Mouse (Mus musculus): Measurements from ENCODE around the gene Tbx1. TPM values are rescaled to one million over a fixed set of nuclear protein-coding genes. Genes with fewer than 3 reads are reported as not detected.

The Tbx1 gene
- polyA plus RNA-seq, 1 experiment = not detected

GRCm38 (mm10) chr16:18556461-18556860 is 34.0 kb downstream of the Tbx1 start:
- H3K4me1 ChIP-seq (ENCODE audit: control insufficient read depth, insufficient read depth, low read length) = no peaks in the 10 kb centered on the region
- TF ChIP-seq CTCF (IDR thresholded peaks at IDR 0.05; ENCODE audit: low read depth, low read length) (no peak), POLR2A (IDR thresholded peaks at IDR 0.05; ENCODE audit: insufficient read depth, low read length) (no peak), EP300 (IDR thresholded peaks at IDR 0.05; ENCODE audit: insufficient read depth, low read depth, low read length) (no peak)
- H3K27ac ChIP-seq (ENCODE audit: insufficient read depth, low read length) = no peak overlapping the region
- no peak overlapping the region for H3K9ac ChIP-seq (ENCODE audit: low read depth, poor library complexity, severe bottlenecking)
- no peak overlapping the region for H3K4me3 ChIP-seq (ENCODE audit: low read depth, low read length)
- H3K27me3 ChIP-seq (ENCODE audit: control insufficient read depth, insufficient read depth, low read length, poor library complexity, severe bottlenecking) = no peaks in the 10 kb centered on the region
- no peaks in the 10 kb centered on the region for H3K9me3 ChIP-seq (replicated peaks; ENCODE audit: control insufficient read depth, insufficient read depth, low read length, poor library complexity, severe bottlenecking)
- H3K36me3 ChIP-seq (ENCODE audit: control insufficient read depth, insufficient read depth, low read length, poor library complexity, severe bottlenecking) = no peaks in the 10 kb centered on the region

- Histone ChIP-seq H3K4me3 (ENCODE audit: low read depth, low read length) (no peak overlapping the region), H3K9me3 (replicated peaks; ENCODE audit: control insufficient read depth, insufficient read depth, low read length, poor library complexity, severe bottlenecking) (no peaks in the 10 kb centered on the region), H3K27ac (ENCODE audit: insufficient read depth, low read length) (no peak overlapping the region), H3K27me3 (ENCODE audit: control insufficient read depth, insufficient read depth, low read length, poor library complexity, severe bottlenecking) (no peaks in the 10 kb centered on the region), H3K9ac (ENCODE audit: low read depth, poor library complexity, severe bottlenecking) (no peak overlapping the region), H3K36me3 (ENCODE audit: control insufficient read depth, insufficient read depth, low read length, poor library complexity, severe bottlenecking) (no peaks in the 10 kb centered on the region), H3K4me1 (ENCODE audit: control insufficient read depth, insufficient read depth, low read length) (no peaks in the 10 kb centered on the region)
- TF ChIP-seq POLR2A (IDR thresholded peaks at IDR 0.05; ENCODE audit: insufficient read depth, low read length) (no peak), CTCF (IDR thresholded peaks at IDR 0.05; ENCODE audit: low read depth, low read length) (no peak), EP300 (IDR thresholded peaks at IDR 0.05; ENCODE audit: insufficient read depth, low read depth, low read length) (no peak)
These were observed 35.1 kb downstream of the Tbx1 start for GRCm38 (mm10) chr16:18555235-18555935.

- TF ChIP-seq POLR2A (IDR thresholded peaks at IDR 0.05; ENCODE audit: insufficient read depth, low read length) (no peak), EP300 (IDR thresholded peaks at IDR 0.05; ENCODE audit: insufficient read depth, low read depth, low read length) (no peak), CTCF (IDR thresholded peaks at IDR 0.05; ENCODE audit: low read depth, low read length) (no peak)
- no peaks in the 10 kb centered on the region for H3K4me1 ChIP-seq (ENCODE audit: control insufficient read depth, insufficient read depth, low read length)
These were observed 35.8 kb downstream of the Tbx1 start for GRCm38 (mm10) chr16:18554721-18555120.

GRCm38 (mm10) chr16:18552106-18552710 is 38.3 kb downstream of the Tbx1 start:
- no peaks in the 10 kb centered on the region for H3K4me1 ChIP-seq (ENCODE audit: control insufficient read depth, insufficient read depth, low read length)
- H3K36me3 ChIP-seq (ENCODE audit: control insufficient read depth, insufficient read depth, low read length, poor library complexity, severe bottlenecking) = no peaks in the 10 kb centered on the region
- no peaks in the 10 kb centered on the region for H3K27me3 ChIP-seq (ENCODE audit: control insufficient read depth, insufficient read depth, low read length, poor library complexity, severe bottlenecking)
- H3K27ac ChIP-seq (ENCODE audit: insufficient read depth, low read length) = no peak overlapping the region
- H3K9ac ChIP-seq (ENCODE audit: low read depth, poor library complexity, severe bottlenecking) = no peak overlapping the region
- TF ChIP-seq POLR2A (IDR thresholded peaks at IDR 0.05; ENCODE audit: insufficient read depth, low read length) = no peak
- no peak for TF ChIP-seq CTCF (IDR thresholded peaks at IDR 0.05; ENCODE audit: low read depth, low read length)
- no peak for TF ChIP-seq EP300 (IDR thresholded peaks at IDR 0.05; ENCODE audit: insufficient read depth, low read depth, low read length)
- H3K4me3 ChIP-seq (ENCODE audit: low read depth, low read length) = no peak overlapping the region
- H3K9me3 ChIP-seq (replicated peaks; ENCODE audit: control insufficient read depth, insufficient read depth, low read length, poor library complexity, severe bottlenecking) = no peaks in the 10 kb centered on the region

More at GRCm38 (mm10) chr16:18554721-18555120, 35.8 kb downstream of the Tbx1 start:
- H3K9ac ChIP-seq (ENCODE audit: low read depth, poor library complexity, severe bottlenecking) = no peak overlapping the region
- H3K36me3 ChIP-seq (ENCODE audit: control insufficient read depth, insufficient read depth, low read length, poor library complexity, severe bottlenecking) = no peaks in the 10 kb centered on the region
- H3K27me3 ChIP-seq (ENCODE audit: control insufficient read depth, insufficient read depth, low read length, poor library complexity, severe bottlenecking) = no peaks in the 10 kb centered on the region
- no peak overlapping the region for H3K27ac ChIP-seq (ENCODE audit: insufficient read depth, low read length)
- no peak overlapping the region for H3K4me3 ChIP-seq (ENCODE audit: low read depth, low read length)
- no peaks in the 10 kb centered on the region for H3K9me3 ChIP-seq (replicated peaks; ENCODE audit: control insufficient read depth, insufficient read depth, low read length, poor library complexity, severe bottlenecking)

GRCm38 (mm10) chr16:18551604-18552003 is 38.9 kb downstream of the Tbx1 start:
- Histone ChIP-seq H3K27ac (ENCODE audit: insufficient read depth, low read length) (no peak overlapping the region), H3K4me3 (ENCODE audit: low read depth, low read length) (no peak overlapping the region), H3K27me3 (ENCODE audit: control insufficient read depth, insufficient read depth, low read length, poor library complexity, severe bottlenecking) (no peaks in the 10 kb centered on the region), H3K4me1 (ENCODE audit: control insufficient read depth, insufficient read depth, low read length) (no peaks in the 10 kb centered on the region), H3K9me3 (replicated peaks; ENCODE audit: control insufficient read depth, insufficient read depth, low read length, poor library complexity, severe bottlenecking) (no peaks in the 10 kb centered on the region), H3K9ac (ENCODE audit: low read depth, poor library complexity, severe bottlenecking) (no peak overlapping the region), H3K36me3 (ENCODE audit: control insufficient read depth, insufficient read depth, low read length, poor library complexity, severe bottlenecking) (no peaks in the 10 kb centered on the region)
- TF ChIP-seq EP300 (IDR thresholded peaks at IDR 0.05; ENCODE audit: insufficient read depth, low read depth, low read length) (no peak), CTCF (IDR thresholded peaks at IDR 0.05; ENCODE audit: low read depth, low read length) (no peak), POLR2A (IDR thresholded peaks at IDR 0.05; ENCODE audit: insufficient read depth, low read length) (no peak)

GRCm38 (mm10) chr16:18547891-18548290 is 42.6 kb downstream of the Tbx1 start:
- no peak for TF ChIP-seq POLR2A (IDR thresholded peaks at IDR 0.05; ENCODE audit: insufficient read depth, low read length)
- TF ChIP-seq CTCF (IDR thresholded peaks at IDR 0.05; ENCODE audit: low read depth, low read length) = no peak
- no peak for TF ChIP-seq EP300 (IDR thresholded peaks at IDR 0.05; ENCODE audit: insufficient read depth, low read depth, low read length)
- no peak overlapping the region for H3K27ac ChIP-seq (ENCODE audit: insufficient read depth, low read length)
- no peaks in the 10 kb centered on the region for H3K4me1 ChIP-seq (ENCODE audit: control insufficient read depth, insufficient read depth, low read length)
- H3K9ac ChIP-seq (ENCODE audit: low read depth, poor library complexity, severe bottlenecking) = no peak overlapping the region
- H3K4me3 ChIP-seq (ENCODE audit: low read depth, low read length) = no peak overlapping the region
- H3K36me3 ChIP-seq (ENCODE audit: control insufficient read depth, insufficient read depth, low read length, poor library complexity, severe bottlenecking) = no peaks in the 10 kb centered on the region
- H3K9me3 ChIP-seq (replicated peaks; ENCODE audit: control insufficient read depth, insufficient read depth, low read length, poor library complexity, severe bottlenecking) = no peaks in the 10 kb centered on the region
- no peaks in the 10 kb centered on the region for H3K27me3 ChIP-seq (ENCODE audit: control insufficient read depth, insufficient read depth, low read length, poor library complexity, severe bottlenecking)
